Mouse (Mus musculus): ENCODE measurements around the gene Slc25a10.
"Not testable (repeated sequence)": the region's sequence is repeated elsewhere in the genome, so short reads cannot be mapped to it uniquely, and the experiment has no call there.

Gene Slc25a10

GRCm38 (mm10) chr11:120509940-120510339, 18.3 kb downstream of the Slc25a10 start:
- DNase-seq (ENCODE audit: inconsistent age in 2 of 2, low spot score in 1 of 2) = no peak

GRCm38 (mm10) chr11:120510375-120511030, 18.9 kb downstream of the Slc25a10 start:
- no peak for DNase-seq (ENCODE audit: inconsistent age in 2 of 2, low spot score in 1 of 2)

GRCm38 (mm10) chr11:120512790-120513453, 21.3 kb downstream of the Slc25a10 start:
- DNase-seq (ENCODE audit: inconsistent age in 2 of 2, low spot score in 1 of 2) = no peak

- not testable (repeated sequence) for DNase-seq (ENCODE audit: inconsistent age in 2 of 2, low spot score in 1 of 2)
Observed at GRCm38 (mm10) chr11:120514262-120514661, 22.6 kb downstream of the Slc25a10 start.

- DNase-seq (ENCODE audit: inconsistent age in 2 of 2, low spot score in 1 of 2) = peak; percentile 85 to 97
Observed at GRCm38 (mm10) chr11:120515611-120516010, 24.0 kb downstream of the Slc25a10 start.

GRCm38 (mm10) chr11:120517147-120517546, 25.5 kb downstream of the Slc25a10 start:
- no peak for DNase-seq (ENCODE audit: inconsistent age in 2 of 2, low spot score in 1 of 2)

GRCm38 (mm10) chr11:120518027-120518426, 26.4 kb downstream of the Slc25a10 start:
- no peak for DNase-seq (ENCODE audit: inconsistent age in 2 of 2, low spot score in 1 of 2)

- DNase-seq (ENCODE audit: inconsistent age in 2 of 2, low spot score in 1 of 2) = no peak
Observed at GRCm38 (mm10) chr11:120518558-120518957, 26.9 kb downstream of the Slc25a10 start.

- DNase-seq (ENCODE audit: inconsistent age in 2 of 2, low spot score in 1 of 2) = peak; percentile 53 to 69
Observed at GRCm38 (mm10) chr11:120519738-120520137, 28.1 kb downstream of the Slc25a10 start.

GRCm38 (mm10) chr11:120520498-120520897, 28.9 kb downstream of the Slc25a10 start:
- no peak for DNase-seq (ENCODE audit: inconsistent age in 2 of 2, low spot score in 1 of 2)

GRCm38 (mm10) chr11:120520967-120521540, 29.4 kb downstream of the Slc25a10 start:
- DNase-seq (ENCODE audit: inconsistent age in 2 of 2, low spot score in 1 of 2) = peak in 1 of 2 experiments; percentile 59

GRCm38 (mm10) chr11:120522581-120522980, 30.9 kb downstream of the Slc25a10 start:
- no peak for DNase-seq (ENCODE audit: inconsistent age in 2 of 2, low spot score in 1 of 2)

GRCm38 (mm10) chr11:120525959-120526358, 34.3 kb downstream of the Slc25a10 start:
- no peak for DNase-seq (ENCODE audit: inconsistent age in 2 of 2, low spot score in 1 of 2)

- no peak for DNase-seq (ENCODE audit: inconsistent age in 2 of 2, low spot score in 1 of 2)
Observed at GRCm38 (mm10) chr11:120527690-120528354, 36.2 kb downstream of the Slc25a10 start.

GRCm38 (mm10) chr11:120528903-120529302, 37.3 kb downstream of the Slc25a10 start:
- no peak for DNase-seq (ENCODE audit: inconsistent age in 2 of 2, low spot score in 1 of 2)

GRCm38 (mm10) chr11:120530085-120530964, 38.7 kb downstream of the Slc25a10 start, which contains the start of gene Gcgr:
Gene Gcgr (plus strand): TSS chr11:120530699.
- DNase-seq (ENCODE audit: inconsistent age in 2 of 2, low spot score in 1 of 2) = no peak

- no peak for DNase-seq (ENCODE audit: inconsistent age in 2 of 2, low spot score in 1 of 2)
Observed at GRCm38 (mm10) chr11:120531646-120532045, 40.0 kb downstream of the Slc25a10 start.

- peak in 1 of 2 experiments; percentile 3 for DNase-seq (ENCODE audit: inconsistent age in 2 of 2, low spot score in 1 of 2)
Observed at GRCm38 (mm10) chr11:120534093-120534492, 42.5 kb downstream of the Slc25a10 start.

- DNase-seq (ENCODE audit: inconsistent age in 2 of 2, low spot score in 1 of 2) = peak in 1 of 2 experiments; percentile 5
Observed at GRCm38 (mm10) chr11:120535145-120535544, 43.5 kb downstream of the Slc25a10 start.

- no peak for DNase-seq (ENCODE audit: inconsistent age in 2 of 2, low spot score in 1 of 2)
Observed at GRCm38 (mm10) chr11:120535804-120536203, 44.2 kb downstream of the Slc25a10 start.

Data from adrenal gland, adult (tissue).